Mouse (Mus musculus) right cerebral cortex, postnatal 4 days (tissue): ENCODE measurements around the gene Tmcc1.
"Not testable (repeated sequence)": the region's sequence is repeated elsewhere in the genome, so short reads cannot be mapped to it uniquely, and the experiment has no call there.

Source experiments
- DNase-seq: peaks from one replicate; pipeline ENCODE4 v3.0.0-alpha.2; 2022

Gene Tmcc1

DNA sequence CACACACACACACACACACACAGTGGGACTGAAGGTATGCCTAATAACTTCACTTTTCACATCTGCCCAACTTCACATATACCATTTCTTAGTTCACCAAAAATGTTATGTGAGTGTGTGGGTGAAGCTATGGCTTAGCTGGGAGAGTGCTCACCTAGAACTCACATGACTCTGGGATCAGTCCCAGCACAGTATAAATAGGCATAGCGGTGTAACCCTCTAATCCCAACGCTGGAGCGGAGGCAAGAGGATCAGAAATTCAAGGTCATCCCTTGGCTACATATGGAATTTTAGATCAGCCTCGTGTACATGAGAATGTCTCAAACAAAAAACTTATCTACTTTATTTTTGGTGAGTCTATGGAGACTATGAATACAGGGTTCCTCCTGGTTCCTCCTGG lies 119.7 kb downstream of the Tmcc1 start:
- DNase-seq, result no peak

DNA sequence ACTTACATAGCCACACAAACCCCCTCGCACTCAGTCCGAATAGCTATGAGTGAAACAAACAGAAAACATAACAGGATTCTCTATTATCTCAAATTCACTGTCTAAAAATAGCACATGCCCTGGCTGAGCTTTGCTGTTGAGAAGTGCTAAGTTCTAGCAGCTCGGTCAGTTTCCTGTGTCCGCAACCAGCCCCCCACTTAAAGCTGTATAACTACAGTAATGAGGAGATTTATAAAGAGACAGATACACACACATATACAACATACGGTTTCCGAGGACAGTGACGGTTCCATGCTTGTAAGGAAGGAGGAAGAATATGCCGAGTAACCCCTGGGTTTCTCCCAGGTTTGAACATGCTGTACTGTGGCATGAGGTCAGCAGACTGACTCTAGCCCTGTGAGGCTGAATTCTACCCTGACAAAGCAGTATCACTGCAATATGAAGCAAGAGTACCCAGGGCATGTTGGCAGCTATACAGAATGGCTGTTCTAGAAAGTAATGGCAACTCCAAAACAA lies 120.5 kb downstream of the Tmcc1 start:
- no peak for DNase-seq

DNA sequence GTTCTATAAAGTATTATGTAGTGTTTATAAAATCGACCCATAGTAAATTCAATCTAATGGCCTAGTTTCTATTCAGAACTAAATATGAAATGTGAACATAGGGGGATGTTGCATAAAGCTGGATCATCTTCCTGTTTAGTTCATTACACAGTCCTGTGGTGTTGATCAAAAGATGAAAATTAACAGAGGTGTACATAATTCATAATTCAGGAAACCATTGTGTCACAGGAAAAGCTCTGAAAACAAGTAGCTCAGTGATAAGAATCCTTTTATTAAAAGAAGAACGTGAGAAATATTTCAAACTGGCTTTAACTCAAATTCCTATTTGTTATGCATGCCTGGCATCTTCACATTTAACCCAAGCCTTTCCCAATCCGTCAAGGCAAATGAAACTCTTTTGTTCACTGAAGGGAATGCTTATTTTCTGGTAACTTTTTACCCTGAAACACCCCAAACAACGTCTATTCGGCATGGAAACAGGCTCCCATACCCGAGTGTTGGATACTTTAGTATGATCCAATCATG lies 121.0 kb downstream of the Tmcc1 start:
- no peak for DNase-seq

- no peak for DNase-seq
Measured at GRCm38 (mm10) chr6:116071781-116072180, 121.5 kb downstream of the Tmcc1 start.

DNA sequence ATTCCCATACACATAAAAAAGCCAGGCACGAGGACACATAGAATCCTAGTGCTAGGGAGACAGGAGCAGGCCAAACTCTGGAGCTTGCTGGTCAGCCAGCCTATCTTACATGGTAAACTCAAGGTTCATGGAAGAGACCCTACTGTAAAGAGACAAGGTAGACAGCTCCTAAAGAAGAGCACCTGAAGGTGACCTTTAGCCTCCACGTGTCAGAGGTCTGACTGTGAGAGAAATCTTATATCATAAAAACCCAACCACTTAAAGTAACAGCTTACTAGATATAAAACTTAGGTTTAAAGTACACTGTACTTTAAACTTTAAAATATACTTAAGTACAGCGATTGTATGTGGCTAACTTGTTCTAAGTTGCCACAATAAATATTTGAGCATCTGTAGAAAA lies 122.7 kb downstream of the Tmcc1 start:
- DNase-seq, result no peak

DNA sequence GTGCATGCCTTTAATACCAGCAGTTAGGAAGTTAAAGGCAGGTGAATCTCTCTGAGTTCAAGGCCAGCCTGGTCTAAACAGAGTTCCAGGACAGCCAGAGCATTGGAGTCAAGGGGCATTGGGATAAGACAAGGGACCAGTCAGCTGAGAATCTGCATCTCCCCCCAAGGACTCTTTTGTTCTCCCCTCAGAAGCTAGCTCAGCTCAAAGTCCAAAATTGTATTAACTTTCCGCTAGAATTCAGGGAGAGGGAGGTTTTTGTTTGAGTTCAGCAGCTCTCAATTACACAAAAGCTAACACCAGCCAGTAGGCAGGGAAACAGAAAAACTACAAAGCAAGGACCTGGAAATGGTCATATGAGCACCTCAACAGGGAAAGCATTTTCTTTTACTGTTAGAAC lies 129.8 kb downstream of the Tmcc1 start:
- no peak for DNase-seq

DNA sequence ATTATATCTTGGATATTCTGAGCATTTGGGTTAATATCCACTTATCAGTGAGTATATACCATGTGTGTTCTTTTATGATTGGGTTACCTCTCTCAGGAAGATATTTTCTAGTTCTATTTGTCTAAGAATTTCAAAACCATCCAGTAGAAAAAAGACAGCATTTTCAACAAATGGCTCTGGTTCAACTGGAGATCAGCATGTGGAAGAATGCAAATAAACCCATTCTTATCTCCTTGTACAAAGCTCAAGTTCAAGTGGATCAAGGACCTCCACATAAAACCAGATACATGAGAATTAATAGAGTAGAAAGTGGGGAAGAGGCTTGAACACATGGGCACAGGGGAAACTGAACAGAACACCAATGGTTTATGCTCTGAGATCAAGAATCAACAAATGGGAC lies 133.7 kb downstream of the Tmcc1 start:
- not testable (repeated sequence) for DNase-seq

- DNase-seq, result no peak
Measured at GRCm38 (mm10) chr6:116058541-116059300, 134.6 kb downstream of the Tmcc1 start.

GRCm38 (mm10) chr6:116056676-116057264 lies 136.5 kb downstream of the Tmcc1 start:
- peak; percentile 52 for DNase-seq

GRCm38 (mm10) chr6:116055766-116056165 lies 137.5 kb downstream of the Tmcc1 start:
- DNase-seq, result no peak

- DNase-seq, result no peak
Measured at GRCm38 (mm10) chr6:116055001-116055471, 138.2 kb downstream of the Tmcc1 start.

DNA sequence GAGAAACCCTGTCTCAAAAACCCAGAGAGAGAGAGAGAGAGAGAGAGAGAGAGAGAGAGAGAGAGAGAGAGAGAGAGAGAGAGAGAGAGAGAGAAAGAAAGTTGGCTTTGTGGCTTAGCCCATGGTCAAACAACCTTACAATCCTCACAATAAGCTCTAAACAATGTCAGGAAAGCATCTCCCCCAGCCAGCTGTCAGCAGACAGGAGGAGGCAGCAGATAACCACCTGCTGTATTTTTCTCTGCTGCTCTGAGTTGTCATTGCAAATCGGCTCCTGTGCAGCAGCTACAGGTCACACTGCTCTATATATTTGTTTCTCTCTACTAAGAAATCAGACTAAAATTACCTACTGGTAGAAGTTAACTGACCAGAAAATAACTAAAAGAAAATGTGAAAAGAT lies 145.4 kb downstream of the Tmcc1 start:
- DNase-seq, result no peak

DNA sequence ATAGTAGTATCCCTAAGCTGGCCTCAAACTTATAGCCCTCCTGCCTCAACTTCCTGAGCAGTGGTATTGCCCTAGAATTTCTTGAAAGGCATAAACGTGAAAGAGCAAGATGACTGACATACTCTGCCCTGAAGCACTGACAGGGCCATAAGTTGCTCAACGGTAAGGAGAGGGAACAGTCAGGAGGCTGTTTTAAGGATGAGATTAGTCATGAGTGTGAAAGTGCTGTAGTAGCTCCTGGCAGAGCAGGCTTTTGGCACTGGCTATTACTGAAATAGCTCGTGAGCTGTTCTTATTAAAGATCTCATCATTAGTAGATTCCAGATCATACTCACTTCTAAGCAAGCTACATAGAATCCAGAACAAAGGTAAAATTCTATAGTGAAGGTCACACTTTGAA lies 145.9 kb downstream of the Tmcc1 start:
- no peak for DNase-seq

- DNase-seq, result no peak
Measured at GRCm38 (mm10) chr6:116044039-116044438, 149.2 kb downstream of the Tmcc1 start.

DNA sequence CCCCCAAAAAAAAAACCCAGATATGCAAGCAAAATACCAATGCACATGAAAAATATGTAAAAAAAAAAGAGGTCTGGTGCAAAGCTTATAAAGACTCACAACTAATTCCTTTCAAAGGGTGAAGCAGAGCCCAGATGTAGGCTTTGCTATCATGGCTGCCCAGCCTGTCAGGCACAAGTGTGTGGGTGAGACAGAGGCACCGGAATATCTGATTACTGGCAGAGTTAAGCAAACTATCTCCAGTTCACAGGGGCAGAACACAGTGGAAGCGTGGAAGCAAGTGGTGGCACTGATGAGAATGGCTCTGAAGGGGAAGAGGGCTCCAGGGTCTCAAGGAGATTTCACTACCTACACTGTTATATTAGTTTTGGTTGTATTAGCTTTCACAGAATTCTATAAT lies 155.1 kb downstream of the Tmcc1 start:
- DNase-seq, result no peak

DNA sequence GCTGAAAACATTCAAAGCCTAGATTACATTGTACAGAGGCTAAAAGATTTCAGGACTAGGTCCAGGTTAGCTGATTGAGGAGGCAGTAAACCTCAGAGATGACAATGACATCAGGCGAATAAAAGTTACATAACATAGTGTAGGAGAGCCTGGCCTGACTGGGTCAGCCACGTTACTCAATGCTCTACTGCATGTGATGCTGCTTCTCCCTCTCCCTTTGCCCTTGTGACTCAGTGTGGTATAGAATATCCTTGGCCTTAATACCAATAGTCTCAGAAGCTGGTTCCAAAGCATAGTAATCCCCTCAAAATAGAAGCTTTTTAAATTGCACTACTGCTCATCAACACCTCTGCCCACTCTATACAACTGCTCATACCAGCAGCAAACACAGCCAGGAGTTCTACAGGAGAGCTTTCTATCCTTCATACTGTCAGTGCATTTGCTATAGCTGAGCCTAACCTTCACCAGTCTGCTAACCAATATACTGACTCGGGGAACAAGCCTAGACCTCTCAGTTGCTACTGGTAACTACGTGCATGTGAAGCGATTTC lies 155.9 kb downstream of the Tmcc1 start:
- DNase-seq, result no peak

GRCm38 (mm10) chr6:116036555-116036954 lies 156.7 kb downstream of the Tmcc1 start:
- DNase-seq, result no peak

- DNase-seq, result no peak
Measured at GRCm38 (mm10) chr6:116031052-116031451, 162.2 kb downstream of the Tmcc1 start.

DNA sequence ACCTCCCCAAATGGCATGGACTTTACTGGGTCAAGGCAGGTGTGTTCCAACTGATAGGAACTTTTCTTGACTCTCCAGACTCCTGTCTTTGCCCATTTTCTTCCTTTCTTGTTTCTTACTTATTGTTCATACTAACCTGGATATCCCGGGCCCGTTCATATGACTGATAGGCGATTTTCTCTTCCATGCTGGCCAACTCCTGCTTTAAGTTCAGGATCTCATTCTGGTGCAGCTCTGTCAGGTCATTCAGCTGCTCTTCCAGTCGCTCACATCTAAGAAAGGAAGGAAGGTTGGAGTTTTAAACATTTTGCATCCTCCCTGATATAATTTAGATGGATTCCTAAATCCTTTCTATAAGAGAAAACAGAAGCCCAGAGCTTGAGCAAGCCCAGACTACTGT lies 168.6 kb downstream of the Tmcc1 start:
- DNase-seq, result no peak

GRCm38 (mm10) chr6:116021961-116022485 lies 171.3 kb downstream of the Tmcc1 start:
- DNase-seq, result no peak

DNA sequence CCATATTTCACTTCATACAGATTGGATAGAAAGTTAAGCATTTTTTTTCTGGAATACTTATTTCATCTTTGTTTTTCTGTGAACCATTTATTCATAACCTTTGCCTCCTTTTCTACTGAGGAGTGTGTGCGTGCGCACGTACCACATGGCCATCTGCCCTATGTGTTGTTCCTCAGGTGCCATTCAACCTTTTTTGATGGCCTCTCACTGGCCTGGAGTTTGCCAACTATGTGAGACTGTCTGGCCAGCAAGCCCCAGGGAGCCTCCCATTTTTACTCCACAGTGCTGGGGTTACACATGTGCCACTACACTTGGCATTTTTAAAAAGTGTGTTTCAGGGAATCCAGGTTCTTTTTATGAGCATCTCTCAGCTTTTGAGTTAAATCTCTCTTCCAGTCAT lies 177.4 kb downstream of the Tmcc1 start:
- DNase-seq, result no peak

DNA sequence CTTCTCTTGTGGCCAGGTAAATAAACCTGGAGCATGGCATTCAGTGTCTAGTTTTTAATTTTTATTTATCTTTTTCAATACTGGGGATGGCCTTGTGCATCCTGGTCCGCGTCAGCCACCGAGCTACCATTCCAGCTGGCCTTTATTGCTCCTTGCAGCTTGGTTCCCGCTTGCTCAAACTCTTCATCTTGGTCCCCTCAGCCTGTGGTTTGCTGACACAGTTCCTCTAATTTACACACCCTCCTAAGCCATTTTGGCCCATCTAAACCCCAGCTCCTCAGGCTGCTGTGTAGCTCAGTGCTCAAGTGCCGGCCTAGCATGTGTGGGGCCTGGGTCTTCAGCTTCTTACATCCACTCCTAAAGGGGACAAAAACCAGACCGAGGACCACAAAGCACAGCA lies 179.2 kb downstream of the Tmcc1 start:
- DNase-seq, result no peak

- no peak for DNase-seq
Measured at GRCm38 (mm10) chr6:116013687-116014086, 179.6 kb downstream of the Tmcc1 start.

DNA sequence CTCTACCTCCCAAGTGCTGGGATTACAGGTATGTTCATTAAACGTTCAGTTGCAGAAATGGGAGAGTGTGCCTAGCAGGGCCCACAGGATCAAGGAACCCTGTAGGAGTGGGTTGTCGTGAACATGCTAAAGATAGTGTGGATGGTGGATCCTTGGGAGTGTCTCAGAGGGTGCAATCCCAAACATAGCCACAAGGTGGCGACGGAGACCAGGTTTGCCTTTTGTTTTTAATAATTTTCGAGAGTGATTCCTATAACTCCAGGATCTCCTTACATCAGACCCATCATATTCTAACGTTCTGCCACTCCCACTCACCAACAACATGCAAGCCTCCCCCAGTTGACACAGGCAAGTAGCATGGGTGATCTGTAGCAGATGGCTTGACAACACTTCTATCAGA lies 182.7 kb downstream of the Tmcc1 start:
- peak; percentile 95 for DNase-seq
